Mouse (Mus musculus) neutrophil, adult 5-6 weeks (primary cell): Measurements from ENCODE around the gene Atpaf1. TPM values are rescaled to one million over a fixed set of nuclear protein-coding genes. Genes with fewer than 3 reads are reported as not detected.

Experiments
- ATAC-seq: fragments of 151-379, 151-347 bp; 2 replicates; pipeline ENCODE4 v1.8.0; 2017; ENCODE audit warnings: mild to moderate bottlenecking, moderate TSS enrichment; ENCODE audit not compliant: insufficient number of reproducible peaks, poor library complexity, low FRiP score, severe bottlenecking; ENCODE audit errors: extremely low read depth
- total RNA-seq: library from RNA; stranded (forward); fragments of 200-1000 nt; gene quantifications from 2 replicates; pipeline ENCODE4 v1.2.3, GENCODE M21; 2017

Gene Atpaf1
- 9.1 and 9.6 TPM in 2 replicates for total RNA-seq

DNA sequence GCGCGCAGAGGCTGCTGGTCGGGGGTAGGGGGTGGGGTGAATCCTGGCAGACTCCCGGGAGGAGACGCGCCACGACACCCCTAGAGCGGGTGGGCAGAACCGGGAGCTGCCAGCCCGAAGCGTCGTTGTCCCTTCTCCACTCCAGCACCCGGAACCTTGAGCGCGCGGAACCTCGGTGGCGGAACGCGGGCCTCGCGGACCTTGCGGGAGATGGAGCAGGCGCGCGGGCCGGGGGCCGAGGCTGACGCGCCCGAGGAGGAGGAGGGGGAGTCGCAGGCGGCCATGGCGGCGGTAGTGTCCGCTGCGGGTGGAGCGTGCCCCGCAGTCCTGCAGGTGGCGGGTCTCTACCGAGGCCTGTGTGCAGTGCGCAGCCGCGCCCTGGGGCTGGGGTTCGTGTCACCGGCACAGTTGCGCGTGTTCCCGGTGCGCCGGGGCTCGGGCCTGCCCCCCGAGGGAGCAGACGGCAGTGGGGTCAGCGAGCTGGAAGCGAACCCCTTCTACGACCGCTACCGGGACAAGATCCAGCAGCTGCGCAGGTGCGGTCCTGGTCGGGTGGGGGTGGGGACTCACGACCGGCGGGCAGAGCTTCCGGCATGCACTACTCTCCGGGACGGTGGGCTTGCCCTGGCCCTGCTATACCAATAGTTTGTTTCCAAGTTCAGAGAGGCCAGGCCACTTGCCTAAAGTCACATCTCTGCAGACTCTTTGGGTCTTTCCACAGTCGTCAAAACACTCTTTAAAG lies at the start of gene Atpaf1:
TSS of gene Atpaf1 (plus strand) at position 44 of the 742 bp plus-strand sequence.
- peak; percentile 54 for ATAC-seq

DNA sequence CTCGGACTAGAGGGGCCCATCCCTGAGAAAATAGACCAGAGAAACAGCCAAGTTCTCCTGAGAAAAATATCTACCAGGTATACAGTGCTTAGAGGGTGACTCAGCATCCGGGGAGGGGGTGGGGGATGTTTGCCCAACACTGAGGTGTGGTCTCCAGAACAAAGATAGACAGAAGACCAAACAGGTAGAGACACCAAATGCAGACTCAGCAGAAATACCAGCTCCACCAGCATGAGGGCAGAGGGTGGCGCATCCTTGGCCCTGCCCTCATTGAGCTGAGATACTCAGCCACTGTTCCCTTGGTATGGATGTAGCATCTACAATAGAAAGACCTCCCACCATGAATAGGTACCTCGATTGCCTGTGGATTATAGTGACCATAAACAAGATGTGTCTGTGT lies 49.7 kb upstream of the Atpaf1 start:
- ATAC-seq = no peak

DNA sequence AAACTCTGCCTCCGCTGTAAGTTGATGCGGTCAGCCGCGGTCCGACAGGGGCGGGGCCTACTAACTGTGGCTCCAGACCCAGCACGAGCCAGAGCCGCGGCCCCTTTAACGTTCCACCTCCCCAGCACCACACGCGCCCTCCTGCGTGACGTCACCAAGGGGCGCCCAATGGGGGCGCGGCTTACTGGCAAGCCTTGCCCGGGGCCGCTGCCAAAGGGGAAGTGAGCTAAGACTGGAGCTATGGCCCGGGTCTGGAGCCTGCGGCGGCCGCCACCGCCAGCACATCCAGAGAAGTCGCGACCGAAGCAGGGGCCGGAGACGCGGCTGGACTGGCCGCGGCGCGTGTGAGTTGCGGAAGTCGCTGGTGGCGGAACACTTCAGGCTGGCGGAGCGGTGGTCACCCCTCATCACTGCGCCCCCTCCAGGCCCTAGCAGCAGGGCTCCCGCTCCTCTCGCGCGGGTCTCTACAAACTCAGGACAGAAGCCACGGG lies 47.0 kb upstream of the Atpaf1 start, which contains the start of gene Efcab14:
TSS of gene Efcab14 (plus strand) at position 194 of the 491 bp plus-strand sequence.
- ATAC-seq = peak; percentile 91

DNA sequence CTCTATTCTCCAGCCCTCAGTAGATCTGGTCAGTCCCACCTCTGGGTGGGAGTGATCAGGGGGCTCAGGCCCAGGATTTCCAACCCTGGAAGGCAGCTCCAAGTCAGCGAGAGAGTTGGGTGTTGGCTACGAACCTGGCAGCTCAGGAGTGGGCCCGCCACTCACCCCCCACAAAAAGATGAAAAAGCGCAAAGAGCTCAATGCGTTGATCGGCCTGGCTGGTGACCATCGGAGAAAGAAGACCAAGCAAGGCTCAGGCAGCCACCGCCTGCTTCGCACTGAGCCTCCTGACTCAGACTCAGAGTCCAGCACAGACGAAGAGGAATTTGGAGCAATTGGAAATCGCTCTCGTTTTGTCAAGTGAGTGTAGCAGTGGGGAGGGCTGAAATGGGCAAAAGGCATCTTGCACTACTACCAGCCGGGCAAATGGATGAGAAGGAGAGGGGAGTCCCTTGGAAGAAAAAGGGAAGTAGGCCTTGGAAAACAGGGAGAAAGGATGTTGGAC lies 46.1 kb upstream of the Atpaf1 start:
- ATAC-seq = no peak

DNA sequence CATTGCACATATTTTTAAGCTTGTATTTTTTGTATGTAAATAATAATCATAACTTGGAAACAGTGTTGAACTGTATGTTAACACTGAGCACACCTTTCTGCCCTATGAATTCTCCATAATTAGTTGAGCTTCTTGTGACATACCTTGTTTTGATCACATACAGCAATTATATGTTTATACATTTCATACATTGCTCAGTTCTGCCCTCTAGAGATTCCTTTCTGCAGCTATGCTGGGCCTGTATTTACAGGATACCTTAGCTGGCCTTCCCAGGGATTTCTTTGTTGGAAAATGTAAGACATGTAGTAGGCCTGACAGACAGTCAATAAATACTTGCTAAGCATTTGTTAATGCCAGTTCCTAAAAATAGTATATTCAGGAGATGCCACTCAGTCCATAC lies 42.0 kb upstream of the Atpaf1 start:
- no peak for ATAC-seq

DNA sequence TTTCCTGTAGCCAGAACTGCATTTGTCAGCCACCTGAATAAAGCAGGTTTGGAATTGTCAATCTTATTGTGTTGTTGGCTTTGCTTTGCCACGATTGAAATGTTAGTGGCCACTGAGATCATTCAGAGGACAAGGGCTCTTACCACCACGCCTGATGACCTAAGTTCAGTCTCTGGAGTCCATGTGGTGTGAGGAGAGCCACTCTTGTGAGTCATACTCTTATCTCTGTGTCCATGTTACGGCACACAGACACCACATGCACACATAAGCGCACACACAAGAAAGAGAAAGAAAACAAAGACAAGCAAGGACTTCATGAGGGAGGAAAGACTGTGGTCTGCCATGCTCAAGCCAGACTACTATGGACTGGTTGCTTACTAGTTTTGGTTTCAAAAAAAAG lies 41.5 kb upstream of the Atpaf1 start:
- ATAC-seq = no peak

DNA sequence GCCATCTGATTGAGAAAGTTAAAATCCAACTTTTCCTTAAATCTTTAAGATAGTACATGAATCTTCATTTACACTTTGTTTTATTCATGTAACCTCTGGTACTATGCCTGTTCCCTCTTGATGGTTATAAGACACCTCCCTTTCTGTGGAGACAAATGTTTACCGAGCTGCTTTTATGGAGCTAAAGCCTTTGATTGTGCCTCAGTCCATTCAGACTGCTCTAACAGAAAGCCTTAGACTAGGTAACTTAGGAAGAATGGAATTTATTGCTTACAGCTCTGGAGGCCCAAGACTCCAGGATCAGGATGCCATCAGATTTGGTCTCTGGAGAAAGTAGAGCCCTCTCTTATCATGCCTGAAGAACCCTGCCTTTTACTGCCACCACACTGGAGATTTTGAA lies 36.4 kb upstream of the Atpaf1 start:
- ATAC-seq = no peak

DNA sequence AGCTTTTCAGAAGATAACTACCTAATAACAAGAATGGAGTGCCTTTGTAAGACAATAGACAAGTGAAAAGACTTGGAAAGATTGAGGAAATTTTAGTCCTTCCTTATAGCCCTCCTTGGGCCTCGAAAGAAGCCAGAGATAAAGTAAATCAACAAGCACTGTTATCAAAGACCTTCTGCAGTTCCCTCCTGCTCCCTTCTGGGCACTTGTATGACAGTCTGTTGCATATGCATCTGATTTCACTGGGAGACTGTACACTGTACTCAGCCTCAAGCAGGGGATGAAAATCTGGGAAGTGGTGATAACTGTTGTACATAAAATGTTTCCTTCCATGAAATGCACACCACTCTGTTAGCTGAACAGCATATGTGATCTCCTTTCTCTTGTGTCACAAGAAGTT lies 35.3 kb upstream of the Atpaf1 start:
- ATAC-seq = no peak

DNA sequence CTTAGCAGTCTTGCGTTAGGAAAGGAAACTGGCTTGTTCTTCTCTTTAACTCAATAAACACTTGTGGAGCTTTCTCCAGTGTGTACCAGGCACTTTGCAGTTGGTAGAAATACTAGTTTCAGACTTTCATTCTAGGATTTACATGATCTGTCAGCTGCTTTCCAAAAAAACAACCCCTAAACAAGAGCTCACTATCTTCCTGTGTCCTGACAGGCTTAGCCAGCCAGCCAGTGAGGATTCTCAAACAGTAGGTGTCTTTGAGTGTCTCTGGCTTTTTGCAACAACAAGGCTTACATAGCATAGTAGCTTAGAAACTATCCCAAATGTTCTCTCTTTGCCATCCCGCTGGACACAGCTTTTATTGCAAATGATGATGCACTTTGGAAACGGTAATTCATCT lies 30.5 kb upstream of the Atpaf1 start:
- ATAC-seq = no peak

DNA sequence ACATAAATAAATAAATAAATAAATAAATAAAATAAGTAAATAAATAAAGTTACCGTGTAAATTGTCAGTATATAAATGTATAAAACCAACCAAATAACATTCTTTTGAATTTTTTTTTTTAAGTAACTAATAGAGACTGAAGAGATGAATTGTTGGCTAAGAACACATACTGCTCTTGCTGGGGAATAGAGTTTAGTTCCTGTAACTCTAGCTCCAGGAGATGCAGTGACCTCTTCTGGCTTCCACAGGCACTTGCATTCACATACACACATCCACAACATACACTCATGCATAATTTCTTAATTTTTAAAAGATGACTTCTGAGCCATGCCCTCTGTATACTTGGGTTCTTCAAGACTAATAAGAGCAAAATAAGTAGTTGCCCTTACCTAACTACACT lies 29.8 kb upstream of the Atpaf1 start:
- ATAC-seq = no peak

DNA sequence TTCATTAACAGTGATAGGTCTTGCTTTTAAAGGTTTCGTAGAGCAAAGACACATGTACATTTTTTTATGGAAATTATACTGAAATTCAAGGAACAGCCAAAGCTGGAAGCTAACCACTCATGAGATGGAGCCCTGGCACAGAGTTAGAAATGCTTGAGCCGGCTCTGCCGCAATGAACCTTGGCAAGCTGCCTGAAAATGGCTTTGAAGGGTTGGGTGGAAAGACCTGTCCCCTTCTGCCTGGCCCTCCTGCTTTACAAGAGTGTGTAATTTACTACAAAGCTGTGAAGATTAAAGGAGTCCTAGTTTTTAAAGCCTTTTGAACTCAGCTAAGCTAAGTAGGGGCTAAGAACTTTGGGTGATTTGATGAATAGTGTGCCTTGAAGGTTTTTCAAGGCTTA lies 23.4 kb upstream of the Atpaf1 start:
- no peak for ATAC-seq

DNA sequence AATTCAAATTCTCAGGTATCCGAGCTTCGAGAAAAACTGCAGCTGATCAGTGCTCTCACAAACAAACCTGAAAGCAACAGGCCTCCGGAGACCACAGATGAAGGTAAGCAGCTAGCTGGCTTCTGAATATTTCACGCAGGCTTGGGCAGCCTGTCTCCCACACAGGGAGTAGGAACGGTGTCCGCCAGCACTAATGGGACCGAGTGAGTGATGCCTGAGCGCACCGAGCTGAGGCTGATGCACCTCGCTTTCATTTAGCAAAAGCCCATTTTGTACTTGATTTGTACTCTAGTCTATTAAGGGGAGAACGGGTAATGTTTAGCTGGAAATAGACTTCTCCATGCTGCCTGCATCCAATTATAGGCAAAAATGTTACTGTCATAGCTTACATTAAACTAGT lies 20.0 kb upstream of the Atpaf1 start:
- no peak for ATAC-seq

DNA sequence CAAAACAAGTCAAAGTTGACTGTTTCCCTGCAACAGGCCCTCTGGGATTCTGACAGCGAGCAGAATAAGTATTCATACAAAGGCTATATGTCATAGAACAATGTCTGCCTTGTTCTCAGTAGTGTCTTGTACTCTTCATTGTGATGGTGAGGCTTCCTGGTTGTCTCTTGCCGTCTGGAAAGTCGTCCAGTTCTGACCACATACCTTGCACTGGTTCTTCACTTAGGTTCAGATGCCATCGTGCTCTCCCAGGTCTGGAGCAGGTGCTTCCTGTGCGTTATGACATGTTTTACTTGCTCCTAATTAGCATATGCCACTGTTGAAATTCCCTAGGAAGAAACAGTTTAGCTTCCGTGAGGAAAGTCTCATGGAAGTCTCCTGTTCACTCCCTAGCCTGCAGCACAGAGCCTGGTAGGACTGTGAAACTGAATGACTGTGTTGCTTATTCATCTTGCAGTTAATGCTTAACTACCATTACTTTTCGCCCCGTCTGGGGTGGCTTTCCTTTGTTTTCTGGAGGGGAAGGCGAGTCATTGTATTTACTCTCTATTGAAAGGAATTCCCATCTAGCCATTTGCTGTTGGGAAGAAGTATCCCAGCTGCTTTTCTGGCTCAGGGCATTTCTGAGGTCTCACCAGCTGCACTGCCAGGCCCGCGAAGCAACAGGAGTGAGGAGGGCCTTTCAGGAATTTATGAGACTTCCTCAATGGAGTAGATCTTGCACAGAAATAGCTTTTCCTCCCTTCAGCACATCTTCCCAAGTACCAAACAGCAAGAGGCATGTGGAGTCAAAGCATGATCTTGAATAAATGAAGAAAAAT lies 16.8 kb upstream of the Atpaf1 start:
- no peak for ATAC-seq

DNA sequence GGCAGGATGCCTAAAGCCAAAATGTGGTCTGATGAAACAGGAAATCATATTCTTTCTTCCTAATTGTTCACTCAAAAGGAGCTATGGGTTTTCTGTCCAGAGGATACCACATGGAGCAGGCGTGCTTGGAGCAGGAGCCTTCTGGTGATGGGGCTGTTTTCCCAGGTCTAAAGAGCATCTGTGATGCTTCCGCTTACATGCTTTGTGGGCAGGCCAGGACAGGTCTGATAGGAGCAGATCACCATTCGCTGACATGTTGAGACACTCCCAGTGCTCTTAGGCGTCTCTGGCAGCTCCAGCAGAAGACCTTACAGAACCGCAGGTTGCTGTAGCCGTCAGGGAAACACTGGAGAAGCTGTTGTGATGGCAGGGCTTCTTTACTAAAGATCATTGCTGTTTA lies 9.6 kb upstream of the Atpaf1 start:
- ATAC-seq = no peak

DNA sequence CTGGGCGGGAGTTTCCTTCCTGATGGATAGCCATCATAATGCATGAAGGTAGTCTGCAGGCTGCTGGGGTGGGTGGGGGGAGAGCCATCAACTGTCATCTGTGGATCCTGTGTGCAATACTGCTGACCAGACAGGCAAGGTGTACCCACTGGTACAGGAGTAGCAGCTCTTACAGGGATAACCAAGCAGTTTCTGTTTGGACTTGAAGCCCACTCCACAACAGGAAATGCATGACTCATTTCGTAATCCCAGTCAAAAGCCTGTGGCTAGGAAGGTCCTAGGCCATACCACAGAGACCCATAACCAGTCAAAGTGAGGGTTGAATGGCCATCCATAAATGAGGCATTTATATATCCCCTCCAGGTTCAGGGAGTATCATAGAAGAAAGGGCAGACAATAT lies 7.0 kb upstream of the Atpaf1 start:
- no peak for ATAC-seq

DNA sequence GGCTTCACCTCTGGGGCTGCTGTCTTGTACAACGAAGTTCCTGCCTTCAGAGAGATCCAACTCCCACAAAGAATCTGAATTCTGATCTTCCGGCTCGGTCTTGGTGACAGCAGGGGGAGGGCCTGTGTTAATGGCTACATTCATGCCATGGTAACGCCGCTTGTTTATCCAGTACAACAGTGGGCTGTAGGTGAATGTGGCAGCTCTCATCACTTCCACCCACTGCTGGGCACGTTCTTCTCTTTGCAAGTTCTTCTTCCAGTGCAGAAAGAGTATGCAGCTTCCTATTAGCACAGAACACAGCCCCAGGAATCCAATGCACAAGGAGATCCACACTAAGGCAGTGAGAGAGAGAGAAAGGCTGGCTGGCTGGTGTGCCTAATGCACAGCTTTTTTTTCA lies 4.3 kb upstream of the Atpaf1 start:
- no peak for ATAC-seq

DNA sequence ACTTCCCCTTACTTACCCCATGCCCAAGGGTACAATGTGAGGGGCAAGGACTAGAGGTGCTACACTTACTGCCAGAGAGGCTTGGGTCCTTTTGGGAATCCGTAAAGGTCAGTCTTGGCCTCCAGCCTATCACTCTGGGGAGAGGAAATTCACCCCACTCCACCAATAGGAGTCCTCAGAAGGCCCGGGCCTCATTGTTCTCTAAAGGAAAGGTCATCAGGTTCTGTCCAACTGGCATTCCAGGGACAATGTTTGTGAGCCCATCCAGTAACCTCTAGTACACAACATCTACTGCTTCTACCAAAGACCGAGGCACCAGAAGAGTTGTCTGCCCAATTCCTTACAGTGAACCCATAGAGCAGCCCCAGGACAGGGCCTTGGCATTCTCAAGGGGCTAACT lies 3.7 kb upstream of the Atpaf1 start, which contains the start of gene Tex38:
TSS of gene Tex38 (minus strand) at position 101 of the 400 bp plus-strand sequence.
- ATAC-seq = no peak

DNA sequence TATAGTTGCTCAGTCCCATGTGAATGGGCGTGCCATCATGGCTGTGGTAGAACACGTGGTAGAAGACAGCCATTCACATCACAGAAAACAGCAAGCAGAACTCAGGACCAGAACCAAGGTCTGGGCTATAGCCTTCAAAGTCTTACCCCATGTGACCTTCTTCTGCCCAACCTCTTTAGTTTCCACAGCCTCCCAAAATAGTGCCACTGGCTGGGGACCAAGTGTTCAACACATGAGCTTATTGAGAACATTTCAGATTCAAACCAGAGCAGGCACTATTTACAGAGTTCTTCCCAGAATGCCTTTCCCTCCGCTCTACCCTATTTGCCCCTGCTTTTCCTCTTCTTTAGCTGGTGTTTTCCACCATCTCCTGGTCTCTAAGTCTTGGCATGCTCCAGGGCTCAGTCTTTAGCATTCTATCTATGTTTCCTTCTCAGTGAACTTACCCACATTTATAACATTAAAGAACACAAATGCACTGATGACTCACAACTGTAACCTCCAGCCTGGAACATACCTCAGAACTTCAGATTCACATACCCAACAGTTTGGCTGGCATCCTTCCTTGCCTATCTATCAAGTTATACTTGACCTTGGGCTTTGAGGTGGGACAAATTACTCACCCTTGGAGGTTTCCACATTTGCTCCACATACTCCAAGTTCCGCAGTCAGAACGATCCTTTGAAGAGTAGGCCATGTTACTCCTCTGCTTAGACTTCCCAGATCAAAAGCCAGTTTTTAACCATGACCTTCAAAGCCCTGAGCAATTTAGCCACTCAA lies 2.4 kb upstream of the Atpaf1 start:
- ATAC-seq = no peak

DNA sequence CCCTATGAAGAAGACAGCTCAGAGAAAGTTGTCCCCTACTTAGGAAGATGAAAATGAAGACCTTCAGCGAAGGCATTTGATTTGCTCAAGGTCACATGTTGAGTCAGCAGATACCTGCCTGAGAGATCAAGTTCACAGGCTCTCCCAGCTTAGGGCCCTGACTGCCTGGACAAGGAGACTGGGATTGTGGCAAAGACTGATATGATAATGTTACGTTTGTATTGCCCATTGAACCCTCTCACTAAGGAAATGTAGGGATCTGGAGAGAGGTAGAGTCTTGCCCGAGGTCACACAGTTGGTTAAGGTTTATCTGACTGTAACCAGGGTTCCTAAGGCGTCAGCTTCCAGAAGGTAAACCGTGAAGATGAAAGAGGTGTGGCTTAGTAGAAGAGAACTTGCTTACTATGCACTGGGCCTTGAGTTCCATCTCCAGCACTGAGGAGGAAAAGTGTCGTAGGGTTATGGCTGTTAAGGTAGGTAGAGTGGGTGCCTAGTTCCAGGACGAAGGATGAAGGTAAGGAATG lies 961 bp downstream of the Atpaf1 start:
- ATAC-seq = no peak
